Mouse (Mus musculus): Measurements from ENCODE around the gene Wdr25.

GRCm38 (mm10) chr12:108858486-108858885, 34.9 kb upstream of the Wdr25 start:
- TF ChIP-seq HCFC1 (IDR thresholded peaks at IDR 0.05; ENCODE audit: borderline replicate concordance, insufficient read depth, low read length) (no peak), ZNF384 (IDR thresholded peaks at IDR 0.05; ENCODE audit: low read depth, low read length) (no peak), ZC3H11A (IDR thresholded peaks at IDR 0.05; ENCODE audit: borderline replicate concordance, low read depth, low read length) (no peak), MAFK (IDR thresholded peaks at IDR 0.05; ENCODE audit: insufficient read depth, low read depth, low read length) (no peak)
